Mouse (Mus musculus) intestine, embryonic 15.5 days (tissue): ENCODE data around the gene Heatr3. TPM values are rescaled to one million over a fixed set of nuclear protein-coding genes. Genes with fewer than 3 reads are reported as not detected.
A peak's percentile ranks its signal among the peaks of the same experiment; 100 is the strongest.
"Not testable (repeated sequence)": the region's sequence is repeated elsewhere in the genome, so short reads cannot be mapped to it uniquely, and the experiment has no call there.

Experiments used
- ATAC-seq: fragments of 200-750 bp; cut with Nextera tagmentation; 2 replicates; pipeline ENCODE4 v1.8.0; 2017; ENCODE audit warnings: moderate TSS enrichment, moderate library complexity
- H3K27ac ChIP-seq: fragments of 300-500 bp; sonication (generic); 2 replicates; pipeline ENCODE4 v1.5.1; 2015; ENCODE audit warnings: mild to moderate bottlenecking, inconsistent platforms
- H3K27me3 ChIP-seq: fragments of 300-500 bp; sonication (generic); replicated peaks from 2 replicates; pipeline ENCODE4 v1.6.1; 2015; ENCODE audit warnings: inconsistent platforms
- H3K36me3 ChIP-seq: fragments of 300-500 bp; sonication (generic); 2 replicates; pipeline ENCODE4 v1.6.1; 2015; ENCODE audit warnings: inconsistent platforms
- H3K4me1 ChIP-seq: fragments of 300-500 bp; sonication (generic); replicated peaks from 2 replicates; pipeline ENCODE4 v1.6.1; 2015; ENCODE audit warnings: inconsistent platforms
- H3K4me2 ChIP-seq: fragments of 300-500 bp; sonication (generic); replicated peaks from 2 replicates; pipeline ENCODE4 v1.6.1; 2015; ENCODE audit warnings: mild to moderate bottlenecking, inconsistent platforms
- H3K4me3 ChIP-seq: fragments of 300-500 bp; sonication (generic); replicated peaks from 2 replicates; pipeline ENCODE4 v1.5.1; 2015; ENCODE audit warnings: inconsistent platforms
- H3K9ac ChIP-seq: fragments of 300-500 bp; sonication (generic); 2 replicates; pipeline ENCODE4 v1.6.1; 2015; ENCODE audit warnings: inconsistent platforms
- H3K9me3 ChIP-seq: fragments of 300-500 bp; sonication (generic); 2 replicates; pipeline ENCODE4 v1.6.1; 2016; ENCODE audit warnings: inconsistent platforms
- WGBS: fragments of 180-500 bp; shearing (Covaris S2); methylation state at CpG from one replicate; pipeline ENCODE4 v1.1.7; 2015; 5-methylcytosine and 5-hydroxymethylcytosine counted together
- polyA plus RNA-seq: library from polyadenylated mRNA; unstranded; fragments of >200 nt; fragmentation: Nextera tagmentation; extraction: Ambion mirVana; gene quantifications from 2 replicates; pipeline ENCODE4 v1.2.1, GENCODE M21; 2015

Heatr3 gene
- polyA plus RNA-seq, 1 experiment from 2014 or later: 41.0 TPM

- WGBS: under 1% methylated on average over 65 of the region's 97 CpGs
- H3K4me3 ChIP-seq: peak within 1 kb of the TSS; percentile 91
- H3K4me1 ChIP-seq: peaks cover 27% of the 10 kb centered on the region
- peak; percentile 98 for ATAC-seq
- H3K36me3 ChIP-seq: no peaks in the 10 kb centered on the region
- H3K9ac ChIP-seq: peak within 1 kb of the TSS; percentile 82
- H3K27me3 ChIP-seq: no peaks in the 10 kb centered on the region
- H3K9me3 ChIP-seq: no peaks in the 10 kb centered on the region
- H3K27ac ChIP-seq: peak within 1 kb of the TSS; percentile 98
- H3K4me2 ChIP-seq: peak within 1 kb of the TSS; percentile 95
These were observed 61.4 kb downstream of the Heatr3 start, which contains the start of gene Tent4b for GRCm38 (mm10) chr8:88198945-88199571. Gene Tent4b, plus strand, starts transcription at chr8:88199213.

- under 1% methylated on average over 87 of the region's 117 CpGs for WGBS
- peak overlapping the region; percentile 95 for H3K4me2 ChIP-seq
- peaks cover 29% of the 10 kb centered on the region for H3K4me1 ChIP-seq
- no peaks in the 10 kb centered on the region for H3K27me3 ChIP-seq
- H3K27ac ChIP-seq: peak overlapping the region; percentile 98
- H3K9me3 ChIP-seq: no peaks in the 10 kb centered on the region
- H3K9ac ChIP-seq: peak overlapping the region; percentile 82
- peak; percentile 68 for ATAC-seq
- H3K4me3 ChIP-seq: peak overlapping the region; percentile 91
- no peaks in the 10 kb centered on the region for H3K36me3 ChIP-seq
These were observed 62.3 kb downstream of the Heatr3 start for GRCm38 (mm10) chr8:88199700-88200601.

- Histone ChIP-seq H3K27ac (no peak overlapping the region), H3K27me3 (no peaks in the 10 kb centered on the region), H3K9ac (peak overlapping the region; percentile 82; the same call in 1 of the 2 replicates), H3K4me3 (peak overlapping the region; percentile 91), H3K4me1 (peaks cover 29% of the 10 kb centered on the region), H3K36me3 (no peaks in the 10 kb centered on the region), H3K9me3 (no peaks in the 10 kb centered on the region), H3K4me2 (peak overlapping the region; percentile 95)
- ATAC-seq: no peak
- WGBS: 12% methylated on average over 10 of the region's 10 CpGs
These were observed 63.3 kb downstream of the Heatr3 start for GRCm38 (mm10) chr8:88200724-88201495.

GRCm38 (mm10) chr8:88201641-88202040, 64.0 kb downstream of the Heatr3 start:
- Histone ChIP-seq H3K9ac (no peak overlapping the region), H3K27me3 (no peaks in the 10 kb centered on the region), H3K4me3 (no peak overlapping the region), H3K4me1 (peaks cover 29% of the 10 kb centered on the region), H3K9me3 (no peaks in the 10 kb centered on the region), H3K4me2 (peak overlapping the region; percentile 95), H3K27ac (no peak overlapping the region), H3K36me3 (no peaks in the 10 kb centered on the region)
- no peak for ATAC-seq
- WGBS: 47% methylated on average over 3 of the region's 3 CpGs

- no peak overlapping the region for H3K9ac ChIP-seq
- no peak for ATAC-seq
- H3K4me3 ChIP-seq: no peak overlapping the region
- peaks cover 20% of the 10 kb centered on the region for H3K4me1 ChIP-seq
- no peak overlapping the region for H3K4me2 ChIP-seq
- H3K27ac ChIP-seq: no peak overlapping the region
- H3K27me3 ChIP-seq: no peaks in the 10 kb centered on the region
- H3K36me3 ChIP-seq: no peaks in the 10 kb centered on the region
- 87% methylated on average over 9 of the region's 9 CpGs for WGBS
- H3K9me3 ChIP-seq: no peaks in the 10 kb centered on the region
These were observed 68.4 kb downstream of the Heatr3 start for GRCm38 (mm10) chr8:88206016-88206415.

GRCm38 (mm10) chr8:88207121-88207821, 69.6 kb downstream of the Heatr3 start:
- H3K27me3 ChIP-seq: no peaks in the 10 kb centered on the region
- 86% methylated on average over 7 of the region's 7 CpGs for WGBS
- H3K4me3 ChIP-seq: no peak overlapping the region
- no peak overlapping the region for H3K27ac ChIP-seq
- H3K36me3 ChIP-seq: no peaks in the 10 kb centered on the region
- H3K9me3 ChIP-seq: no peaks in the 10 kb centered on the region
- ATAC-seq: no peak
- peaks cover 8% of the 10 kb centered on the region for H3K4me1 ChIP-seq
- H3K4me2 ChIP-seq: no peak overlapping the region
- H3K9ac ChIP-seq: no peak overlapping the region

GRCm38 (mm10) chr8:88209930-88210827, 72.5 kb downstream of the Heatr3 start:
- H3K9me3 ChIP-seq, H3K4me2 ChIP-seq, H3K9ac ChIP-seq, H3K4me3 ChIP-seq, H3K36me3 ChIP-seq, H3K27me3 ChIP-seq, H3K27ac ChIP-seq, H3K4me1 ChIP-seq: not testable (repeated sequence)
- 83% methylated on average over 6 of the region's 6 CpGs for WGBS
- ATAC-seq: peak; percentile 87

GRCm38 (mm10) chr8:88221353-88221752, 83.7 kb downstream of the Heatr3 start:
- Histone ChIP-seq H3K4me3 (no peak overlapping the region), H3K9me3 (no peaks in the 10 kb centered on the region), H3K9ac (no peak overlapping the region), H3K27me3 (no peaks in the 10 kb centered on the region), H3K27ac (no peak overlapping the region), H3K4me2 (no peak overlapping the region), H3K36me3 (no peaks in the 10 kb centered on the region), H3K4me1 (0 out of 2 replicates have a peak, but pooled peaks cover 10% of the 10 kb centered on the region)
- ATAC-seq: peak; percentile 34; the same call in 1 of the 2 replicates
- 37% methylated on average over 4 of the region's 4 CpGs for WGBS

Other genes with a start within 250 kb of the Heatr3 start
- 5.0 and 5.5 TPM in 2 replicates for gene Zfp423, start 178.3 kb upstream of the Heatr3 start, polyA plus RNA-seq
- gene Cnep1r1, start 19.1 kb upstream of the Heatr3 start, polyA plus RNA-seq: 39.5 and 42.0 TPM in 2 replicates
- gene Tent4b, start 61.4 kb downstream of the Heatr3 start, polyA plus RNA-seq: 6.3 and 7.0 TPM in 2 replicates
- 3.1 and 3.2 TPM in 2 replicates for gene Adcy7, start 134.5 kb downstream of the Heatr3 start, polyA plus RNA-seq
- 54.5 and 55.7 TPM in 2 replicates for gene Brd7, start 224.3 kb downstream of the Heatr3 start, polyA plus RNA-seq